7 mouse cellular contexts compared by ENCODE assay signal in genomic region chr4:138107441-138108409, GRCm38 (mm10).
DNase-seq lines count a peak whose midpoint lies in the region; ATAC-seq lines count a peak whose summit lies in the region.

No protein-coding gene starts in this region.

- ATAC-seq in CD4-positive, CD25-positive, alpha-beta regulatory T cell, adult 4 months: peak; percentile 75
- peak; percentile 62 for ATAC-seq in granulocyte monocyte progenitor cell, adult 5-6 weeks (replicated peaks; ENCODE audit: poor library complexity, severe bottlenecking)

- DNase-seq in MN1 (ENCODE audit: low spot score): peak; percentile 87
- DNase-seq in cerebellum, adult 8-10 months: peak; percentile 84
- peak; percentile 85 for DNase-seq in kidney, postnatal 14 days
- DNase-seq in lung, adult 18-20 months: peak; percentile 31 to 73
- DNase-seq in retina, postnatal 7 days (ENCODE audit: low read depth, low spot score): peak; percentile 77

Comparison
In these comparisons a context has a peak if more than half of its experiments do, and no peak if none do; other contexts are left out.
1. Peak in every context shown above with its lines: DNase-seq and ATAC-seq.